Mouse (Mus musculus) CH12.LX (cell line): ENCODE results near the gene Epc2. TPM values are rescaled to one million over a fixed set of nuclear protein-coding genes. Genes with fewer than 3 reads are reported as not detected.

Experiments used
- DNase-seq: peaks from one replicate; pipeline ENCODE4 v3.0.0-alpha.2; 2013; ENCODE audit errors: extremely low read depth
- H3K27ac ChIP-seq: 2 replicates; pipeline ENCODE4 v1.5.1; 2012; ENCODE audit warnings: low read depth, mild to moderate bottlenecking, control low read depth, moderate library complexity; ENCODE audit not compliant: insufficient read depth
- H3K27me3 ChIP-seq: replicated peaks from 2 replicates; pipeline ENCODE3; 2012; ENCODE audit warnings: inconsistent platforms
- H3K36me3 ChIP-seq, 2 experiments: replicated peaks in 1 of 2; 2 replicates each; pipeline versions ENCODE3 to v1.6.1; 2012; ENCODE audit warnings: inconsistent platforms in 1 of 2, low read length in 1 of 2, mild to moderate bottlenecking in 1 of 2, mixed read lengths in 1 of 2, moderate library complexity in 1 of 2; ENCODE audit not compliant: control insufficient read depth in 1 of 2, insufficient read depth in 1 of 2
- H3K4me1 ChIP-seq, 2 experiments: 2 replicates each; pipeline ENCODE4 v1.6.1; 2012; ENCODE audit warnings: inconsistent platforms in 1 of 2, moderate library complexity in 1 of 2; ENCODE audit not compliant: insufficient read depth in 2 of 2, control insufficient read depth in 1 of 2
- H3K4me2 ChIP-seq: 2 replicates; pipeline ENCODE4 v1.6.1; 2012; ENCODE audit warnings: low read depth, mild to moderate bottlenecking, control low read depth; ENCODE audit not compliant: poor library complexity, insufficient read depth, severe bottlenecking
- H3K4me3 ChIP-seq, 3 experiments: fragments of 150-350 bp in 1 of 3; sonication (generic) in 1 of 3; replicated peaks in 1 of 3; 2 replicates each; pipeline versions ENCODE3 to v1.5.1; 2011 to 2012; ENCODE audit warnings: low read depth in 2 of 3, low read length in 2 of 3, mild to moderate bottlenecking in 2 of 3, moderate library complexity in 2 of 3, control low read depth in 1 of 3, improper control_type of control experiment in 1 of 3, inconsistent platforms in 1 of 3, mixed read lengths in 1 of 3; ENCODE audit not compliant: poor library complexity in 1 of 3
- H3K79me2 ChIP-seq: replicated peaks from 2 replicates; pipeline ENCODE4 v1.6.1; 2012; ENCODE audit warnings: mild to moderate bottlenecking, moderate library complexity; ENCODE audit not compliant: control insufficient read depth, poor library complexity, insufficient read depth, severe bottlenecking; ENCODE audit errors: extremely low read depth
- H3K9ac ChIP-seq: 2 replicates; pipeline ENCODE4 v1.6.1; 2012; ENCODE audit warnings: low read depth, mild to moderate bottlenecking, control low read depth, moderate library complexity; ENCODE audit not compliant: insufficient read depth
- H3K9me3 ChIP-seq: replicated peaks from 2 replicates; pipeline ENCODE3; 2012; ENCODE audit warnings: low read length, inconsistent platforms, mixed read lengths
- BHLHE40 ChIP-seq: IDR thresholded peaks from 2 replicates; pipeline ENCODE4 v1.6.1; 2011; ENCODE audit warnings: mild to moderate bottlenecking, low read depth, low read length, improper control_type of control experiment
- CHD1 ChIP-seq: IDR thresholded peaks from 2 replicates; pipeline ENCODE4 v1.6.1; 2012; ENCODE audit warnings: low read depth, low read length, improper control_type of control experiment, inconsistent platforms
- CHD2 ChIP-seq: IDR thresholded peaks from 2 replicates; pipeline ENCODE4 v1.6.1; 2011; ENCODE audit warnings: low read length, improper control_type of control experiment
- CTCF ChIP-seq, 2 experiments: IDR thresholded peaks in 1 of 2; conservative IDR thresholded peaks in 1 of 2; 2 replicates each; pipeline ENCODE4 v1.5.1; 2011 to 2012; ENCODE audit warnings: low read depth in 2 of 2, low read length in 2 of 2, improper control_type of control experiment in 1 of 2, inconsistent platforms in 1 of 2, mild to moderate bottlenecking in 1 of 2, moderate library complexity in 1 of 2
- E2F4 ChIP-seq: IDR thresholded peaks from 2 replicates; pipeline ENCODE4 v1.6.1; 2011; ENCODE audit warnings: low read depth, low read length, improper control_type of control experiment; ENCODE audit not compliant: insufficient replicate concordance
- ELF1 ChIP-seq: IDR thresholded peaks from 2 replicates; pipeline ENCODE4 v1.6.1; 2014; ENCODE audit warnings: low read depth, mild to moderate bottlenecking, inconsistent platforms, low read length, improper control_type of control experiment
- EP300 ChIP-seq: IDR thresholded peaks from 2 replicates; pipeline ENCODE4 v1.6.1; 2011; ENCODE audit warnings: low read length, improper control_type of control experiment
- ETS1 ChIP-seq: conservative IDR thresholded peaks from 2 replicates; pipeline ENCODE4 v1.6.1; 2012; ENCODE audit warnings: low read depth, mild to moderate bottlenecking, inconsistent platforms, low read length, improper control_type of control experiment, moderate library complexity
- GABPA ChIP-seq: IDR thresholded peaks from 2 replicates; pipeline ENCODE4 v1.6.1; 2012; ENCODE audit warnings: low read depth, low read length, improper control_type of control experiment, inconsistent platforms; ENCODE audit not compliant: insufficient replicate concordance
- IRF4 ChIP-seq: IDR thresholded peaks from 2 replicates; pipeline ENCODE4 v1.6.1; 2014; ENCODE audit warnings: low read depth, mild to moderate bottlenecking, inconsistent platforms, low read length, improper control_type of control experiment
- JUN ChIP-seq: IDR thresholded peaks from 2 replicates; pipeline ENCODE4 v1.6.1; 2011; ENCODE audit warnings: low read depth, mild to moderate bottlenecking, low read length, improper control_type of control experiment, moderate library complexity; ENCODE audit not compliant: insufficient read depth
- MAX ChIP-seq: IDR thresholded peaks from 2 replicates; pipeline ENCODE4 v1.6.1; 2011; ENCODE audit warnings: low read length, improper control_type of control experiment
- MAZ ChIP-seq: IDR thresholded peaks from 2 replicates; pipeline ENCODE4 v1.6.1; 2012; ENCODE audit warnings: low read depth, mild to moderate bottlenecking, inconsistent platforms, low read length, improper control_type of control experiment, moderate library complexity
- MXI1 ChIP-seq: IDR thresholded peaks from 2 replicates; pipeline ENCODE4 v1.6.1; 2011; ENCODE audit warnings: mild to moderate bottlenecking, low read depth, low read length, improper control_type of control experiment
- MYC ChIP-seq: IDR thresholded peaks from 2 replicates; pipeline ENCODE4 v1.6.1; 2011; ENCODE audit warnings: low read depth, mild to moderate bottlenecking, improper control_type of control experiment, low read length
- POLR2A ChIP-seq: IDR thresholded peaks from 2 replicates; pipeline ENCODE4 v1.6.1; 2011; ENCODE audit warnings: low read depth, mild to moderate bottlenecking, improper control_type of control experiment, low read length
- RCOR1 ChIP-seq: conservative IDR thresholded peaks from 2 replicates; pipeline ENCODE4 v1.6.1; 2012; ENCODE audit warnings: low read depth, mild to moderate bottlenecking, inconsistent platforms, low read length, improper control_type of control experiment
- SIN3A ChIP-seq: IDR thresholded peaks from 2 replicates; pipeline ENCODE4 v1.6.1; 2012; ENCODE audit warnings: low read length, improper control_type of control experiment, inconsistent platforms
- SMC3 ChIP-seq: IDR thresholded peaks from 2 replicates; pipeline ENCODE4 v1.6.1; 2011; ENCODE audit warnings: low read depth, low read length, improper control_type of control experiment
- TBP ChIP-seq: conservative IDR thresholded peaks from 2 replicates; pipeline ENCODE4 v1.6.1; 2011; ENCODE audit warnings: low read depth, low read length, improper control_type of control experiment
- TCF12 ChIP-seq: IDR thresholded peaks from 2 replicates; pipeline ENCODE4 v1.6.1; 2014; ENCODE audit warnings: low read depth, mild to moderate bottlenecking, inconsistent platforms, low read length, improper control_type of control experiment
- UBTF ChIP-seq: IDR thresholded peaks from 2 replicates; pipeline ENCODE4 v1.6.1; 2012; ENCODE audit warnings: low read depth, mild to moderate bottlenecking, inconsistent platforms, low read length, improper control_type of control experiment, moderate library complexity
- USF1 ChIP-seq: IDR thresholded peaks from 2 replicates; pipeline ENCODE4 v1.6.1; 2014; ENCODE audit warnings: low read depth, mild to moderate bottlenecking, inconsistent platforms, low read length, improper control_type of control experiment
- dilution Hi-C: fragments of 300-500 bp; cut with MboI; formaldehyde crosslinking; loops from 2 replicates; pipeline ENCODE4 v1.14.3; 2020; ENCODE audit warnings: low sequenced_read_pairs; ENCODE audit not compliant: extremely low pct_unique_long_range_greater_than_20kb, extremely low pct_ligation_motif_present
- in situ Hi-C: fragments of 300-500 bp; cut with MboI; formaldehyde crosslinking; loops from 3 replicates; pipeline ENCODE4 v1.14.3; 2019; ENCODE audit warnings: low sequenced_read_pairs, low pct_ligation_motif_present, low pct_unique_long_range_greater_than_20kb, mixed read lengths
- polyA plus RNA-seq: library from polyadenylated mRNA; unstranded; fragments of >175 nt; gene quantifications from 2 replicates; pipeline ENCODE4 v1.2.1, GENCODE M21; 2012; ENCODE audit warnings: low read depth; ENCODE audit not compliant: insufficient read length
- total RNA-seq, 2 experiments: library from RNA; depleted of rRNA; stranded (reverse); fragments of 300-350 nt in 1 of 2; fragments of >200 nt in 1 of 2; gene quantifications; 2 replicates each; pipeline ENCODE4 v1.2.3; 2012 to 2014

The Epc2 gene
- total and polyA plus RNA-seq, 3 experiments = 10.5 to 22.8 (median 19.2) TPM

DNA sequence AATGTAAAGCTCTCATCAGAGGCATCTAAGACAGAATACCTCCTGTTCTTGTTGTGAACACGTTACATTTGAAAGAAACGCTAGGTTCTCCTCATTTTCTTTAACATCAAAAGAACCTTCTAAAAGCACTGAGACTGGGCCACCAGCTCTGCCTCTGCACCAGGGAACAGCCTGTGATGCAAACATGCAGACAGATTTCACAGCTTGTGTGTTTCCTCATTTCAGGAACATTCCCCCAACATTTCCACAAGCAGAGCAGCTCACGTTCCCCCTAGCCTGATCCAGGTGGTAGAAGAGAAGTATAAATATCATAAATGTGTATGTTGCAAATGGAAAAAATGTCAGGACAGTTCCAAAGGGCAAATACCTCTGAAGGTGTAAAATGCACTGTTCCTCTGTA is 30.9 kb upstream of the Epc2 start:
- Histone ChIP-seq H3K4me2 (no peak overlapping the region), H3K79me2 (no peaks in the 10 kb centered on the region), H3K9me3 (no peaks in the 10 kb centered on the region), H3K27me3 (no peaks in the 10 kb centered on the region), H3K4me3 (no peak overlapping the region), H3K36me3 (no peaks in the 10 kb centered on the region), H3K4me1 (peaks cover 11 to 32% of the 10 kb centered on the region in 2 experiments), H3K27ac (no peak overlapping the region), H3K9ac (no peak overlapping the region)
- dilution Hi-C loops (no loop called here), in situ Hi-C loops (no loop called here)
- TF ChIP-seq MYC (no peak), MAZ (no peak), RCOR1 (no peak), SMC3 (no peak), MAX (no peak), TCF12 (no peak), TBP (no peak), ETS1 (no peak), IRF4 (no peak), POLR2A (no peak), ELF1 (no peak), E2F4 (no peak), UBTF (no peak), EP300 (no peak), USF1 (no peak), MXI1 (no peak), CTCF (conservative IDR thresholded peaks at IDR 0.05 in 1 of 2, IDR thresholded peaks at IDR 0.05 in 1 of 2; ENCODE audit: low read depth in 2 of 2, low read length in 2 of 2) (no peak)
- DNase-seq = no peak

DNA sequence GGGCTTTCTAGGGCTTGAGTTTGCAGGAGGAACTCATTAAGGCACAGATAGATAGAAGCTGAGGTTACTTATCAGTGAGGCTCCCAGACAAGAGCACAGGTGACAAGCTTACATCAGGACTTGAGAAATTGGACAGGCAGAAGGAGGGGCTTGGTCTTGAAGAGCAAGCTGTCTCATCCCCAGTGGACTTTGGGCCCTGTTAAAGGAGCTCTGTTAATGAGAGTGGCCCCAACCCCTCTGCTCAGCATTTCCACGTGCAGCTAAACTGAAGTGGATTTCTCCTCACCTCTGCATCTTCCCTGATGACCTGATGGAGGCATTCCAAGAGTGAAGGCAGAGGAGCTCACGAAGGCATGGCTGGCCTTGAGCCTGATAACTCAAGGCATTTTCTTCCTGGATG is 27.4 kb upstream of the Epc2 start:
- Histone ChIP-seq H3K4me2 (no peak overlapping the region), H3K4me1 (peaks cover 3 to 19% of the 10 kb centered on the region in 2 experiments; a peak in 3 of 4 replicates)
- no peak for TF ChIP-seq BHLHE40
- no peak for TF ChIP-seq ETS1
- TF ChIP-seq MAZ = no peak
- TF ChIP-seq CHD2 = no peak
- no peak for TF ChIP-seq TCF12
- no peak for TF ChIP-seq MYC
- TF ChIP-seq CTCF (conservative IDR thresholded peaks at IDR 0.05 in 1 of 2, IDR thresholded peaks at IDR 0.05 in 1 of 2; ENCODE audit: low read depth in 2 of 2, low read length in 2 of 2) = no peak
- no peak for TF ChIP-seq SIN3A
- TF ChIP-seq CHD1 = no peak
- TF ChIP-seq JUN = no peak
- no peak for TF ChIP-seq GABPA

More for the DNA sequence above, 27.4 kb upstream of the Epc2 start:
- H3K27me3 ChIP-seq = no peaks in the 10 kb centered on the region
- no peak overlapping the region for H3K27ac ChIP-seq
- dilution Hi-C loops = no loop called here
- H3K9ac ChIP-seq = no peak overlapping the region
- no peaks in the 10 kb centered on the region for H3K9me3 ChIP-seq
- H3K36me3 ChIP-seq = no peaks in the 10 kb centered on the region
- no peak for DNase-seq
- no peaks in the 10 kb centered on the region for H3K79me2 ChIP-seq
- H3K4me3 ChIP-seq = no peak overlapping the region
- in situ Hi-C loops = no loop called here
